In genomic region chr2:84744126-84744525, GRCm38 (mm10) we compare ENCODE assay signal across 8 mouse cellular contexts. TPM values are rescaled to one million over a fixed set of nuclear protein-coding genes. Genes with fewer than 3 reads are reported as not detected.
DNase-seq lines count a peak whose midpoint lies in the region; ATAC-seq lines count a peak whose summit lies in the region.

No protein-coding gene starts in this region.

- peak overlapping the region; percentile 91 for H3K4me2 ChIP-seq in heart, embryonic 15.5 days
- peak overlapping the region; percentile 73 for H3K4me2 ChIP-seq in liver, embryonic 16.5 days (ENCODE audit: low read depth, low read length)

- peaks cover 34% of the 10 kb centered on the region for H3K4me1 ChIP-seq in heart, embryonic 15.5 days (replicated peaks)
- H3K4me1 ChIP-seq in liver, embryonic 16.5 days (ENCODE audit: control insufficient read depth, low read depth, low read length), result peaks cover 51% of the 10 kb centered on the region

- peak overlapping the region; percentile 100 for H3K27ac ChIP-seq in heart, embryonic 15.5 days
- H3K27ac ChIP-seq in liver, embryonic 16.5 days (ENCODE audit: low read length), result peak overlapping the region; percentile 68

- H3K4me3 ChIP-seq in heart, embryonic 15.5 days, result peak overlapping the region; percentile 95
- H3K4me3 ChIP-seq in liver, embryonic 16.5 days (ENCODE audit: low read depth, low read length), result peak overlapping the region; percentile 66

- H3K9ac ChIP-seq in heart, embryonic 15.5 days, result peak overlapping the region; percentile 99; the same call in 1 of the 2 replicates
- H3K9ac ChIP-seq in liver, embryonic 16.5 days (ENCODE audit: low read depth, low read length), result peak overlapping the region; percentile 72

- no peaks in the 10 kb centered on the region for H3K36me3 ChIP-seq in heart, embryonic 15.5 days
- H3K36me3 ChIP-seq in liver, embryonic 16.5 days (ENCODE audit: control insufficient read depth, insufficient read depth), result peaks cover 12% of the 10 kb centered on the region

- peak; percentile 35 for ATAC-seq in heart, embryonic 15.5 days (replicated peaks; ENCODE audit: insufficient number of reproducible peaks, insufficient read depth, low FRiP score, low read depth)
- ATAC-seq in liver, embryonic 16.5 days (ENCODE audit: low read depth), result peak; percentile 5; the same call in 1 of the 2 replicates

- 2% methylated on average over 10 of the region's 10 CpGs for WGBS in heart, embryonic 15.5 days
- 8% methylated on average over 10 of the region's 10 CpGs for WGBS in liver, embryonic 16.5 days (ENCODE audit: insufficient replicate concordance)

- H3K9me3 ChIP-seq in heart, embryonic 15.5 days (replicated peaks), result no peaks in the 10 kb centered on the region
- H3K9me3 ChIP-seq in liver, embryonic 16.5 days (replicated peaks; ENCODE audit: control insufficient read depth, low read length), result no peaks in the 10 kb centered on the region

- no peaks in the 10 kb centered on the region for H3K27me3 ChIP-seq in heart, embryonic 15.5 days
- peaks cover 31% of the 10 kb centered on the region for H3K27me3 ChIP-seq in liver, embryonic 16.5 days (ENCODE audit: control insufficient read depth, insufficient read depth, low read depth, low read length)

- peak; percentile 33 for DNase-seq in cerebellum, adult 8-10 months
- DNase-seq in cerebellum, adult 11-12 months, result no peak
- DNase-seq in ES-CJ7 (ENCODE audit: low read depth, low spot score), result peak; percentile 94
- DNase-seq in adrenal gland, adult 2 months, result no peak
- no peak for DNase-seq in gastrocnemius, postnatal 25 days
- DNase-seq in layer of hippocampus, postnatal 14 days (ENCODE audit: low spot score in 2 of 2), result no peak

RNA-seq across cellular contexts. Expression of gene Gm19426, which starts 0.7 kb away (rescaled TPM):
- polyA plus RNA-seq in heart, embryonic 15.5 days (2015; fragmentation: Nextera tagmentation; extraction: Ambion mirVana), result 5.1 and 5.3 TPM in 2 replicates
- polyA plus RNA-seq in liver, embryonic 16.5 days (2015; fragmentation: Nextera tagmentation; extraction: Ambion mirVana), result 0.89 and 0.95 TPM in 2 replicates
- 1 to 10 TPM in 1 of 2 experiments, under 1 TPM in 1; 0.98 to 2.6 TPM for total RNA-seq in adrenal gland, adult 2 months (2021)
- polyA plus RNA-seq in adrenal gland, adult 2 months (2012; rRNA removed), result 0.65 and 1.0 TPM in 2 replicates
- under 1 TPM; 0.54 to 0.95 TPM for total RNA-seq in gastrocnemius, postnatal 25 days (2021)
- 1 to 10 TPM; 2.6 to 3.7 TPM for total RNA-seq in layer of hippocampus, postnatal 14 days (2021)

RNA-seq across cellular contexts. Expression of gene Ypel4, which starts 10.3 kb away (rescaled TPM):
- 3.0 and 3.8 TPM in 2 replicates for polyA plus RNA-seq in heart, embryonic 15.5 days (2015; fragmentation: Nextera tagmentation; extraction: Ambion mirVana)
- 69.6 and 79.1 TPM in 2 replicates for polyA plus RNA-seq in liver, embryonic 16.5 days (2015; fragmentation: Nextera tagmentation; extraction: Ambion mirVana)
- total RNA-seq in adrenal gland, adult 2 months (2021), result 1 to 10 TPM; 3.8 to 7.2 TPM
- polyA plus RNA-seq in adrenal gland, adult 2 months (2012; rRNA removed), result 9.8 and 17.2 TPM in 2 replicates
- total RNA-seq in gastrocnemius, postnatal 25 days (2021), result under 1 TPM; 0.49 to 0.51 TPM
- 10 to 100 TPM; 33.1 to 39.8 TPM for total RNA-seq in layer of hippocampus, postnatal 14 days (2021)

RNA-seq across cellular contexts. Expression of gene Clp1, which starts 17.0 kb away (rescaled TPM):
- polyA plus RNA-seq in heart, embryonic 15.5 days (2015; fragmentation: Nextera tagmentation; extraction: Ambion mirVana), result 12.8 and 18.6 TPM in 2 replicates
- polyA plus RNA-seq in liver, embryonic 16.5 days (2015; fragmentation: Nextera tagmentation; extraction: Ambion mirVana), result 49.7 and 56.2 TPM in 2 replicates
- total RNA-seq in adrenal gland, adult 2 months (2021), result 10 to 100 TPM; 11.4 to 16.8 TPM
- 5.1 and 5.3 TPM in 2 replicates for polyA plus RNA-seq in adrenal gland, adult 2 months (2012; rRNA removed)
- total RNA-seq in gastrocnemius, postnatal 25 days (2021), result 1 to 10 TPM; 3.2 to 3.5 TPM
- 1 to 10 TPM; 6.7 TPM for total RNA-seq in layer of hippocampus, postnatal 14 days (2021)

RNA-seq across cellular contexts. Expression of gene Zdhhc5, which starts 29.1 kb away (rescaled TPM):
- 20.2 and 22.4 TPM in 2 replicates for polyA plus RNA-seq in heart, embryonic 15.5 days (2015; fragmentation: Nextera tagmentation; extraction: Ambion mirVana)
- polyA plus RNA-seq in liver, embryonic 16.5 days (2015; fragmentation: Nextera tagmentation; extraction: Ambion mirVana), result 17.7 and 18.9 TPM in 2 replicates
- 10 to 100 TPM; 61.7 to 74.4 TPM for total RNA-seq in adrenal gland, adult 2 months (2021)
- polyA plus RNA-seq in adrenal gland, adult 2 months (2012; rRNA removed), result 37.5 and 46.3 TPM in 2 replicates
- 10 to 100 TPM; 56.6 TPM for total RNA-seq in gastrocnemius, postnatal 25 days (2021)
- 10 to 100 TPM; 36.6 to 37.8 TPM for total RNA-seq in layer of hippocampus, postnatal 14 days (2021)

RNA-seq across cellular contexts. Expression of gene Serping1, which starts 31.1 kb away (rescaled TPM):
- 45.2 and 53.2 TPM in 2 replicates for polyA plus RNA-seq in heart, embryonic 15.5 days (2015; fragmentation: Nextera tagmentation; extraction: Ambion mirVana)
- 119 and 133 TPM in 2 replicates for polyA plus RNA-seq in liver, embryonic 16.5 days (2015; fragmentation: Nextera tagmentation; extraction: Ambion mirVana)
- 100 to 1,000 TPM in 1 of 2 experiments, 10 to 100 TPM in 1; 91.2 to 127 TPM for total RNA-seq in adrenal gland, adult 2 months (2021)
- polyA plus RNA-seq in adrenal gland, adult 2 months (2012; rRNA removed), result 129 and 154 TPM in 2 replicates
- total RNA-seq in gastrocnemius, postnatal 25 days (2021), result 10 to 100 TPM; 46.7 to 59.3 TPM
- 10 to 100 TPM in 1 of 2 experiments, 1 to 10 TPM in 1; 6.8 to 10.6 TPM for total RNA-seq in layer of hippocampus, postnatal 14 days (2021)

Comparison
In these comparisons a context has a peak if more than half of its experiments do, and no peak if none do; other contexts are left out.
1. DNase-seq: peak in cerebellum, adult 8-10 months (single experiment) and ES-CJ7 (single experiment); none in cerebellum, adult 11-12 months (single experiment), adrenal gland, adult 2 months (single experiment), gastrocnemius, postnatal 25 days (single experiment) and layer of hippocampus, postnatal 14 days (0 of 2).
2. RNA of gene Ypel4, which starts 10.3 kb away (total RNA-seq): 33.1 to 39.8 TPM in layer of hippocampus, postnatal 14 days; 3.8 to 7.2 TPM in adrenal gland, adult 2 months and 0.49 to 0.51 TPM in gastrocnemius, postnatal 25 days; every median in the first group is over 4 times any median in the second.